In the genomic region with DNA sequence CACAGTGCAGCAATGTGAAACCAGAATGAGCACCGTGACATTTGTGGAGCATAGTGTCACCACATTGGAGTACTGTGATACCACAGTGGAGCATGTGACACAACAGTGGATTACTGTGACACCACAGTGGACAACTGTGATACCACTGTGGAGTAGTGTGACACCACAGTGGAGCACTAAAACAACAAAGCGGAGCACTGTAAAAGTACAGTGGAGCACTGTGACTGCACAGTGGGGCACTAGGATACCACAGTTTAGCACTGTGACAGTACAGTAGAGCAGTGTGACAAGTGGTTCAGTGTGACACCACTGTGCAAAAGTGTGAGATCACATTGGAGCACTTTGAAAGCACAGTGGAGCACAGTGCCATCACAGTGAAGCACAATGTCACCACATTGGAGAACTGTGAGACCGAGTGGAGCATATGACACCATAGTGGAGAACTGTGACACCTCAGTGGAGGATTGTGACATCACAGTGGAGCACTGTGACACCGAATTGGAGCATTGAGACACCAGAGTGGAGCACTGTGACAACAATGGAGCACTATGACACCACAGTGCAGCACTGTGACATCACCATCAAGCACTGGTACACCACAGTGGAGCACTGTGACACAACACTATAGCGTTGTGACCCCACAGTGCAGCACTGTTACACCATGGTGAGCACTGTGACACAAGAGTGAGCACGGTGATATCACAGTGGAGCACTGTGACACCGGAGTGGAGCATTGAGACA, we compare ENCODE assay signal across 8 mouse cellular contexts.
DNase-seq lines count a peak whose midpoint lies in the region; ATAC-seq and TF ChIP-seq lines count a peak whose summit lies in the region.

No protein-coding gene starts in this region.

- no peak overlapping the region for H3K27ac ChIP-seq in lung, embryonic 14.5 days (ENCODE audit: low read depth)
- no peak overlapping the region for H3K27ac ChIP-seq in hindbrain, embryonic 15.5 days (replicated peaks)
- no peak overlapping the region for H3K27ac ChIP-seq in midbrain, embryonic 15.5 days

- peaks cover 61% of the 10 kb centered on the region for H3K9me3 ChIP-seq in lung, embryonic 14.5 days (ENCODE audit: low read depth, low read length)
- peaks cover 56% of the 10 kb centered on the region for H3K9me3 ChIP-seq in hindbrain, embryonic 15.5 days
- H3K9me3 ChIP-seq in midbrain, embryonic 15.5 days, result peaks cover 62% of the 10 kb centered on the region

- DNase-seq in lung, embryonic 14.5 days, result peak; percentile 6
- no peak for DNase-seq in lung, postnatal 4 days
- no peak for DNase-seq in left cerebral cortex, adult 18-20 months (ENCODE audit: low spot score in 2 of 2)
- DNase-seq in c-Kit-positive CD71-positive TER-119-positive erythroid progenitor cells, embryonic 14.5 days (ENCODE audit: low spot score), result no peak
- DNase-seq in retina, embryonic 14.5 days (ENCODE audit: low spot score), result no peak

- 55% methylated on average over 7 of the region's 7 CpGs for WGBS in lung, embryonic 14.5 days
- WGBS in hindbrain, embryonic 15.5 days, result 66% methylated on average over 7 of the region's 7 CpGs
- WGBS in midbrain, embryonic 15.5 days, result 63% methylated on average over 7 of the region's 7 CpGs

- no peak overlapping the region for H3K4me3 ChIP-seq in lung, embryonic 14.5 days (ENCODE audit: low read depth, low read length)
- H3K4me3 ChIP-seq in hindbrain, embryonic 15.5 days, result no peak overlapping the region
- H3K4me3 ChIP-seq in midbrain, embryonic 15.5 days, result no peak overlapping the region

- H3K27me3 ChIP-seq in lung, embryonic 14.5 days (ENCODE audit: insufficient read depth, low read length), result no peaks in the 10 kb centered on the region
- no peaks in the 10 kb centered on the region for H3K27me3 ChIP-seq in hindbrain, embryonic 15.5 days
- H3K27me3 ChIP-seq in midbrain, embryonic 15.5 days (replicated peaks), result no peaks in the 10 kb centered on the region

- 0 out of 2 replicates have a peak, but pooled peaks have one; percentile 25 for ATAC-seq in lung, embryonic 14.5 days (ENCODE audit: insufficient read depth)
- ATAC-seq in erythroblast, adult 5-6 weeks (replicated peaks; ENCODE audit: low FRiP score, poor library complexity, severe bottlenecking), result 0 out of 2 replicates have a peak, but pooled peaks have one; percentile 37
- ATAC-seq in hindbrain, embryonic 15.5 days (ENCODE audit: low FRiP score, low read depth), result 0 out of 2 replicates have a peak, but pooled peaks have one; percentile 29
- ATAC-seq in midbrain, embryonic 15.5 days (replicated peaks), result peak; percentile 46

- no peak for TF ChIP-seq CTCF in lung, embryonic 14.5 days (IDR thresholded peaks at IDR 0.05; ENCODE audit: low read depth)

- no peak overlapping the region for H3K9ac ChIP-seq in lung, embryonic 14.5 days
- no peak overlapping the region for H3K9ac ChIP-seq in hindbrain, embryonic 15.5 days
- H3K9ac ChIP-seq in midbrain, embryonic 15.5 days, result no peak overlapping the region

- no peaks in the 10 kb centered on the region for H3K4me1 ChIP-seq in lung, embryonic 14.5 days (ENCODE audit: insufficient read depth)
- no peaks in the 10 kb centered on the region for H3K4me1 ChIP-seq in hindbrain, embryonic 15.5 days (replicated peaks)
- no peaks in the 10 kb centered on the region for H3K4me1 ChIP-seq in midbrain, embryonic 15.5 days

- H3K36me3 ChIP-seq in lung, embryonic 14.5 days (ENCODE audit: insufficient read depth), result no peaks in the 10 kb centered on the region
- no peaks in the 10 kb centered on the region for H3K36me3 ChIP-seq in hindbrain, embryonic 15.5 days
- no peaks in the 10 kb centered on the region for H3K36me3 ChIP-seq in midbrain, embryonic 15.5 days (replicated peaks)

- H3K4me2 ChIP-seq in lung, embryonic 14.5 days, result no peak overlapping the region
- H3K4me2 ChIP-seq in hindbrain, embryonic 15.5 days, result no peak overlapping the region
- no peak overlapping the region for H3K4me2 ChIP-seq in midbrain, embryonic 15.5 days
